Mouse (Mus musculus) lung, postnatal 10 days (tissue): ENCODE data around the gene Kctd4.

Experiments used
- DNase-seq: peaks from one replicate; pipeline ENCODE4 v3.0.0; 2021

Kctd4 gene

GRCm38 (mm10) chr14:75992371-75992770 is 37.6 kb downstream of the Kctd4 start:
- DNase-seq = no peak

GRCm38 (mm10) chr14:75998082-75998481 is 43.3 kb downstream of the Kctd4 start:
- no peak for DNase-seq

GRCm38 (mm10) chr14:76001781-76002180 is 47.0 kb downstream of the Kctd4 start:
- no peak for DNase-seq

- no peak for DNase-seq
Measured at GRCm38 (mm10) chr14:76005011-76005410, 50.2 kb downstream of the Kctd4 start.

- DNase-seq = no peak
Measured at GRCm38 (mm10) chr14:76008174-76008573, 53.4 kb downstream of the Kctd4 start.

- DNase-seq = no peak
Measured at GRCm38 (mm10) chr14:76009185-76009584, 54.4 kb downstream of the Kctd4 start.

GRCm38 (mm10) chr14:76010102-76011061 is 55.6 kb downstream of the Kctd4 start, which contains the start of gene Gtf2f2:
Gene Gtf2f2 (minus strand): TSS chr14:76010865.
- peak; percentile 98 for DNase-seq

GRCm38 (mm10) chr14:76011062-76011457 is 56.3 kb downstream of the Kctd4 start:
- no peak for DNase-seq

GRCm38 (mm10) chr14:76014331-76014730 is 59.5 kb downstream of the Kctd4 start:
- no peak for DNase-seq
